Mouse (Mus musculus): ENCODE results near the gene Mylk.

DNA sequence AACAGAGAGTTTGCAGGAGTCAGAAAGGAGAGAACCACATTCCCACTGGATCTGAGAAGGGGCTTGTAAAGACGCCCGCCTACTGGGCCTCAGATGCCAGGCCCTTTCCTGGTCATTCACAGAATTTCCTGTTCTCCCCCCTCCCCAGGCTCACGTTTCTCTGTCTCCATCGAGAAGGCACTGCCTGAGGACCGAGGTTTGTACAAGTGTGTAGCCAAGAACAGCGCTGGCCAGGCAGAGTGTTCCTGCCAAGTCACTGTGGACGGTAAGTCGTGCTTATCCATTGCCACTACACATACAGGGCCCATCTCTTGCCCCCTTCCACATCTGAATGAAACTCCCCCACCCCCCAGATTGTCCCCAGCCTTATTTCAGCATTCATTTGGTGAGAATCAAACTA is 184.7 kb downstream of the Mylk start:
- no peak for TF ChIP-seq MAFK (IDR thresholded peaks at IDR 0.05; ENCODE audit: insufficient read depth, low read depth, low read length)
- no peak for TF ChIP-seq ZNF384 (IDR thresholded peaks at IDR 0.05; ENCODE audit: low read depth, low read length)
- TF ChIP-seq ZC3H11A (IDR thresholded peaks at IDR 0.05; ENCODE audit: borderline replicate concordance, low read depth, low read length), result no peak
